Mouse (Mus musculus): ENCODE data around the gene Dvl2. TPM values are rescaled to one million over a fixed set of nuclear protein-coding genes. Genes with fewer than 3 reads are reported as not detected.

The Dvl2 gene
- polyA plus RNA-seq, 1 experiment from 2014 or later: 32.6 TPM

- Histone ChIP-seq H3K4me2 (ENCODE audit: low read length) (peak overlapping the region; percentile 59), H3K9me3 (ENCODE audit: control insufficient read depth, low read length) (no peaks in the 10 kb centered on the region), H3K4me1 (replicated peaks; ENCODE audit: control insufficient read depth, insufficient read depth, low read length) (peaks cover 81% of the 10 kb centered on the region), H3K27ac (ENCODE audit: low read depth) (no peak overlapping the region), H3K9ac (ENCODE audit: low read length) (peak overlapping the region; percentile 30), H3K27me3 (replicated peaks; ENCODE audit: control insufficient read depth, insufficient read depth, low read length) (no peaks in the 10 kb centered on the region), H3K4me3 (ENCODE audit: low read depth, low read length) (peak overlapping the region; percentile 34), H3K36me3 (ENCODE audit: control insufficient read depth, insufficient read depth, low read length) (no peaks in the 10 kb centered on the region)
- 4% methylated on average over 25 of the region's 29 CpGs for WGBS
- ATAC-seq (replicated peaks; ENCODE audit: low FRiP score, low TSS enrichment, low read depth) (no peak), DNase-seq (ENCODE audit: low spot score) (no peak)
Measured at GRCm38 (mm10) chr11:70023481-70024150, 23.2 kb downstream of the Dvl2 start.

DNA sequence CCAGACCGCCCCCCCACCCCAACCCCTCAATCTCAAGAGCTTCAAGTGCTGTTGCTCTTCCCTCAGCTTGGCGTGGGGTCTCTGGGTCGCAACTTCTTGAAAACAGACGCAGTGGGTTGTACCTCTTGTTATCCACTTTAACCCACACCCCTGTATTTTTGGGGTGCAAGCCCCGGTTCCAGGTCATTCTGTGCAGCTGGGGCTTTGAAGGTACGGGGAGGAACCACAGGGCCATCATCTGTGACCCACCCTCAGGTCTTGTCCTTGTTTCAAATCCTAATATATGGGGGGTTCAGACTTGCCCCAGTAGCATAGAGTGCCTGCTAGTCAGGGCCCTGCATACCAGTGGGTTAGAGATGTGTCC is 23.7 kb downstream of the Dvl2 start:
- Histone ChIP-seq H3K4me1 (replicated peaks; ENCODE audit: control insufficient read depth, insufficient read depth, low read length) (peaks cover 79% of the 10 kb centered on the region), H3K36me3 (ENCODE audit: control insufficient read depth, insufficient read depth, low read length) (no peaks in the 10 kb centered on the region), H3K27me3 (replicated peaks; ENCODE audit: control insufficient read depth, insufficient read depth, low read length) (no peaks in the 10 kb centered on the region), H3K4me3 (ENCODE audit: low read depth, low read length) (peak overlapping the region; percentile 34), H3K9me3 (ENCODE audit: control insufficient read depth, low read length) (no peaks in the 10 kb centered on the region), H3K9ac (ENCODE audit: low read length) (peak overlapping the region; percentile 30), H3K4me2 (ENCODE audit: low read length) (peak overlapping the region; percentile 59), H3K27ac (ENCODE audit: low read depth) (no peak overlapping the region)
- WGBS: 19% methylated on average over 6 of the region's 6 CpGs
- ATAC-seq (replicated peaks; ENCODE audit: low FRiP score, low TSS enrichment, low read depth) (no peak), DNase-seq (ENCODE audit: low spot score) (no peak)

DNA sequence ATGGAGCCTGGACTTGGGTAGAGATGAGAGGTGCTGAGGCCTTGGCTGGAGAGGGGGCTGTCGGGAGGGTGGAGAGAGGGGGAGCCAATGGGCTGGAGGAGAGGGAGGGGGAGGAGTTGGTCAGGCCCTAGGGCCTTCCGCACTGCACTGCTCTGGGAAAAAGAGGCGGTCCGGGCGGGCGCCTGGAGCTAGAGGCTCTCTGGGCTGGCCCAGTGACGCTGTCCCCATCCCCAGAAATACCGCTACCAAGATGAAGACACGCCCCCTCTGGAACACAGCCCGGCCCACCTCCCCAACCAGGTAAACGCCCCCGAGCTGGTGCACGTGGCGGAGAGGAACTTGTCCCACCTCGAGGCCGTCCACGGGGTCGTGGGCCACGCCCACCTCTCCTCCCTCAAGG is 26.3 kb downstream of the Dvl2 start:
- peaks cover 72% of the 10 kb centered on the region for H3K4me1 ChIP-seq (replicated peaks; ENCODE audit: control insufficient read depth, insufficient read depth, low read length)
- peak overlapping the region; percentile 59 for H3K4me2 ChIP-seq (ENCODE audit: low read length)
- ATAC-seq (replicated peaks; ENCODE audit: low FRiP score, low TSS enrichment, low read depth) (peak; percentile 50), DNase-seq (ENCODE audit: low spot score) (peak; percentile 64)
- no peak overlapping the region for H3K9ac ChIP-seq (ENCODE audit: low read length)
- no peaks in the 10 kb centered on the region for H3K27me3 ChIP-seq (replicated peaks; ENCODE audit: control insufficient read depth, insufficient read depth, low read length)
- H3K36me3 ChIP-seq (ENCODE audit: control insufficient read depth, insufficient read depth, low read length): peaks cover 11% of the 10 kb centered on the region
- H3K4me3 ChIP-seq (ENCODE audit: low read depth, low read length): peak overlapping the region; percentile 22
- 2% methylated on average over 19 of the region's 19 CpGs for WGBS
- peak overlapping the region; percentile 68 for H3K27ac ChIP-seq (ENCODE audit: low read depth)
- no peaks in the 10 kb centered on the region for H3K9me3 ChIP-seq (ENCODE audit: control insufficient read depth, low read length)

DNA sequence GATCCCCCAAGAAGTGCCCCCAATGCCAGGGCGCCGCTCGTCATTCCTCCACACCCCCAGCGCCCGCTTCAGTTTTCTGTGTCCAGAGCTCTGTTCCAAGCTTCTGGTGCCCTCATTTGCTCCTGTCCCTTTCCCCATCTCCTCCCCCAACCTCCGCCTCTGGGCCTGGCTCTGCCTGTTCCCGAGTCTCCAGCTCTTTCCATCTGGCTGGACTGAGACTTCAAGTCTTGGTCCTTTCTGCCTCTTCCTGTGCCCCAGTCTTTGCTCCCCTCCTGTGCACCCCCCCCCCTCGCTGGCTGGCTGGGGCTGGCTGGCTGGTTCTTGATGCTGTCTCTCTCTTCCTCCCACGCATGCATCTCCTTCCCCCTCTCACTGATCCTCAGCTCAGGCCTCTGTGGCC is 27.0 kb downstream of the Dvl2 start:
- WGBS: 35% methylated on average over 9 of the region's 9 CpGs
- H3K27me3 ChIP-seq (replicated peaks; ENCODE audit: control insufficient read depth, insufficient read depth, low read length): no peaks in the 10 kb centered on the region
- peak overlapping the region; percentile 68 for H3K27ac ChIP-seq (ENCODE audit: low read depth)
- no peak for DNase-seq (ENCODE audit: low spot score)
- H3K4me3 ChIP-seq (ENCODE audit: low read depth, low read length): peak overlapping the region; percentile 22; the same call in 1 of the 2 replicates
- peaks cover 18% of the 10 kb centered on the region for H3K36me3 ChIP-seq (ENCODE audit: control insufficient read depth, insufficient read depth, low read length)
- no peaks in the 10 kb centered on the region for H3K9me3 ChIP-seq (ENCODE audit: control insufficient read depth, low read length)
- no peak for ATAC-seq (replicated peaks; ENCODE audit: low FRiP score, low TSS enrichment, low read depth)
- H3K4me1 ChIP-seq (replicated peaks; ENCODE audit: control insufficient read depth, insufficient read depth, low read length): peaks cover 65% of the 10 kb centered on the region
- peak overlapping the region; percentile 59 for H3K4me2 ChIP-seq (ENCODE audit: low read length)
- H3K9ac ChIP-seq (ENCODE audit: low read length): 0 out of 2 replicates have a peak overlapping the region, but pooled peaks have one; percentile 13

DNA sequence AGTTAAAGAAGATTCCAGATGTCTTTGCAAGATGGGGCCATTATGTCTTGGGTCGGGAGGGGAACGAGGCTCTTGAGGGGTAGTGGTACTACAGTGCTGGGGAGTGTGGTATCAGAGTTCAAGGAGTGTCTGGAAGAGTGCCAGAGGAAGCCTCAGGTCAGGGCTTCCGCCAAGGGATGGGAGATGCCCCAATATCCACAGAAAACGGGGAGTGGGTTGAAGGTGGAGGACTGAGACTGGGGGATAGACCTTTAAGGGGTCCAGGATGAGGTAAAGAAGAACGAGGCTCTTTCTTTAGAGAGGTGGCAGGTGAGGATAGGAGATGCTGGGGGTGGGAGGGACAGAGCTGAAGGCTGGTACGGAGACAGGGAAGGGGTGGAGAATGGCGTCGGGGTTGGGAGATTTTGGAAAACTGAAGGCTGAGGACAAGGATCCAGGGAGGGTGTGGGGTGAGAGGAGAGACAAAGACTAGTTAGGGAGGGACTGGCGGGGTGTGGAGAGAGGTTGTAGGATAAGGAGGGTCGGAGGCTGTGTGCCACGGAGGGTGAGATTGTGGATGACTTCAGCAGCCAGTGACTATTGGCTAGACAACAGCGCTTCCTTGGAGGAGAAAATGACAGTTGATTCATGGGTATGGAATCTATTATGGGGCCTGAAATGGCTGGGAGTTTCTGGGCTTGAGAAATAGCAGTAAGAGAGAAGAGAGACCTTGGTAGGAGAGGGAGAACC is 28.2 kb downstream of the Dvl2 start:
- H3K9me3 ChIP-seq (ENCODE audit: control insufficient read depth, low read length): no peaks in the 10 kb centered on the region
- peak overlapping the region; percentile 68 for H3K27ac ChIP-seq (ENCODE audit: low read depth)
- H3K36me3 ChIP-seq (ENCODE audit: control insufficient read depth, insufficient read depth, low read length): peaks cover 26% of the 10 kb centered on the region
- H3K4me1 ChIP-seq (replicated peaks; ENCODE audit: control insufficient read depth, insufficient read depth, low read length): peaks cover 57% of the 10 kb centered on the region
- H3K4me2 ChIP-seq (ENCODE audit: low read length): peak overlapping the region; percentile 59
- DNase-seq (ENCODE audit: low spot score) (no peak), ATAC-seq (replicated peaks; ENCODE audit: low FRiP score, low TSS enrichment, low read depth) (no peak)
- no peak overlapping the region for H3K9ac ChIP-seq (ENCODE audit: low read length)
- 16% methylated on average over 12 of the region's 12 CpGs for WGBS
- H3K27me3 ChIP-seq (replicated peaks; ENCODE audit: control insufficient read depth, insufficient read depth, low read length): no peaks in the 10 kb centered on the region
- H3K4me3 ChIP-seq (ENCODE audit: low read depth, low read length): peak overlapping the region; percentile 25

- peaks cover 29% of the 10 kb centered on the region for H3K36me3 ChIP-seq (ENCODE audit: control insufficient read depth, insufficient read depth, low read length)
- peak overlapping the region; percentile 25 for H3K4me3 ChIP-seq (ENCODE audit: low read depth, low read length)
- ATAC-seq (replicated peaks; ENCODE audit: low FRiP score, low TSS enrichment, low read depth): peak; percentile 88
- H3K4me2 ChIP-seq (ENCODE audit: low read length): peak overlapping the region; percentile 59
- H3K4me1 ChIP-seq (replicated peaks; ENCODE audit: control insufficient read depth, insufficient read depth, low read length): peaks cover 51% of the 10 kb centered on the region
- WGBS: under 1% methylated on average over 20 of the region's 20 CpGs
- no peaks in the 10 kb centered on the region for H3K9me3 ChIP-seq (ENCODE audit: control insufficient read depth, low read length)
- DNase-seq (ENCODE audit: low spot score): peak; percentile 88
- peak overlapping the region; percentile 1; the same call in 1 of the 2 replicates for H3K9ac ChIP-seq (ENCODE audit: low read length)
- H3K27ac ChIP-seq (ENCODE audit: low read depth): peak overlapping the region; percentile 68
- no peaks in the 10 kb centered on the region for H3K27me3 ChIP-seq (replicated peaks; ENCODE audit: control insufficient read depth, insufficient read depth, low read length)
Measured at GRCm38 (mm10) chr11:70029130-70029801, 28.9 kb downstream of the Dvl2 start.

GRCm38 (mm10) chr11:70029829-70030550 is 29.6 kb downstream of the Dvl2 start:
- peak overlapping the region; percentile 68; the same call in 1 of the 2 replicates for H3K27ac ChIP-seq (ENCODE audit: low read depth)
- 0 out of 2 replicates have a peak, but pooled peaks have one; percentile 18 for ATAC-seq (replicated peaks; ENCODE audit: low FRiP score, low TSS enrichment, low read depth)
- peaks cover 46% of the 10 kb centered on the region for H3K4me1 ChIP-seq (replicated peaks; ENCODE audit: control insufficient read depth, insufficient read depth, low read length)
- peak overlapping the region; percentile 25; the same call in 1 of the 2 replicates for H3K4me3 ChIP-seq (ENCODE audit: low read depth, low read length)
- no peaks in the 10 kb centered on the region for H3K27me3 ChIP-seq (replicated peaks; ENCODE audit: control insufficient read depth, insufficient read depth, low read length)
- peak overlapping the region; percentile 59 for H3K4me2 ChIP-seq (ENCODE audit: low read length)
- no peak for DNase-seq (ENCODE audit: low spot score)
- WGBS: 35% methylated on average over 11 of the region's 11 CpGs
- peaks cover 29% of the 10 kb centered on the region for H3K36me3 ChIP-seq (ENCODE audit: control insufficient read depth, insufficient read depth, low read length)
- peak overlapping the region; percentile 1; the same call in 1 of the 2 replicates for H3K9ac ChIP-seq (ENCODE audit: low read length)
- H3K9me3 ChIP-seq (ENCODE audit: control insufficient read depth, low read length): no peaks in the 10 kb centered on the region

All from intestine, embryonic 14.5 days (tissue).